Mouse (Mus musculus): Measurements from ENCODE around the gene Oprd1. TPM values are rescaled to one million over a fixed set of nuclear protein-coding genes. Genes with fewer than 3 reads are reported as not detected.
A peak's percentile ranks its signal among the peaks of the same experiment; 100 is the strongest.

The Oprd1 gene
- polyA plus RNA-seq, 1 experiment from 2014 or later, result 0.19 TPM

- no peak overlapping the region for H3K9ac ChIP-seq (ENCODE audit: low read depth, low read length)
- ATAC-seq (ENCODE audit: low read depth), result no peak
- H3K4me3 ChIP-seq (ENCODE audit: low read depth, low read length), result no peak overlapping the region
- no peak overlapping the region for H3K27ac ChIP-seq (replicated peaks; ENCODE audit: low read depth, low read length)
- H3K27me3 ChIP-seq (replicated peaks; ENCODE audit: control insufficient read depth, insufficient read depth, low read length), result no peaks in the 10 kb centered on the region
- no peak overlapping the region for H3K4me2 ChIP-seq (ENCODE audit: low read depth, low read length)
- H3K9me3 ChIP-seq (ENCODE audit: control insufficient read depth, low read length), result no peaks in the 10 kb centered on the region
- peaks cover 3% of the 10 kb centered on the region for H3K4me1 ChIP-seq (ENCODE audit: control insufficient read depth, insufficient read depth, low read length)
- 52% methylated on average over 4 of the region's 4 CpGs for WGBS
- DNase-seq (ENCODE audit: low spot score), result no peak
- H3K36me3 ChIP-seq (ENCODE audit: control insufficient read depth, insufficient read depth, low read length), result no peaks in the 10 kb centered on the region
Observed at GRCm38 (mm10) chr4:132080492-132080983, 63.7 kb downstream of the Oprd1 start.

DNA sequence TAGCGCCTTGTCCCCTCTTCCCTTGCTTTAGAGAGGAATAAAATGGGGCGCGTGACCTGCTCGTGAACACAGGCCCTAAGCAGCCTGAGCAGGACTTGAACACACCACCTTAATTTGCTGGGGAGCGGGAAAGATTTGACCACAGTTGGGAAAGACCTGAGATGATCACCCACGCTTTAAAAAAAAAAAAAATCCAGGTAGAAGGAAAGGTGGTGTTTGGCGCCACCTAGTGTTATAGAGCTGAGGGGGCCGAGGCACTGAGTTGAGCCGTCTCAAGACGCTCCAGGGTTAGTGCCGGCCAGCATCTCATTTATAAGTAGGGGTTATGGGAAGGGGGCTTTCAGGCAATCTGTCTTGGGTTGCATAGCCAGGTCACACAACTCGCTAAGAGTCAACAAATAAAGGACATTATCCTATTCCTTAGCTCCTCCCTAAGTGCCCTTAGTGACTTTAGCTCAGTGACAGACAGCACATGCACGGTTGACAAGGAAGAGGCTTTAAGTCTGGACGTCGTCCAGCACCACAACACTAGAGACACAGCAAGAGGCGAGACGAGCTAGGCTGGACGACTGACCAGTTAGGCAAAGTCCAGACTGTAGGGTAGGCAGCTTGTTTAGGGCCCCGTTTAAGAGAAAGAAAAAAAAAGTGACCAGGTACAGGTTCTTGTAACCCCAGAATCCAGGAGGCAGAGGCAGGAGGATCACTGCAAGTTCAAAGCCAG, 64.6 kb downstream of the Oprd1 start:
- no peak overlapping the region for H3K9ac ChIP-seq (ENCODE audit: low read depth, low read length)
- WGBS, result 13% methylated on average over 19 of the region's 19 CpGs
- no peak overlapping the region for H3K27ac ChIP-seq (replicated peaks; ENCODE audit: low read depth, low read length)
- ATAC-seq (ENCODE audit: low read depth) (no peak), DNase-seq (ENCODE audit: low spot score) (peak; percentile 58)
- H3K36me3 ChIP-seq (ENCODE audit: control insufficient read depth, insufficient read depth, low read length), result no peaks in the 10 kb centered on the region
- H3K4me3 ChIP-seq (ENCODE audit: low read depth, low read length), result no peak overlapping the region
- H3K27me3 ChIP-seq (replicated peaks; ENCODE audit: control insufficient read depth, insufficient read depth, low read length), result no peaks in the 10 kb centered on the region
- peaks cover 3% of the 10 kb centered on the region for H3K4me1 ChIP-seq (ENCODE audit: control insufficient read depth, insufficient read depth, low read length)
- H3K9me3 ChIP-seq (ENCODE audit: control insufficient read depth, low read length), result no peaks in the 10 kb centered on the region
- peak overlapping the region; percentile 35 for H3K4me2 ChIP-seq (ENCODE audit: low read depth, low read length)

GRCm38 (mm10) chr4:132078296-132078714, 66.0 kb downstream of the Oprd1 start:
- H3K36me3 ChIP-seq (ENCODE audit: control insufficient read depth, insufficient read depth, low read length), result no peaks in the 10 kb centered on the region
- no peaks in the 10 kb centered on the region for H3K9me3 ChIP-seq (ENCODE audit: control insufficient read depth, low read length)
- 60% methylated on average over 7 of the region's 7 CpGs for WGBS
- H3K4me3 ChIP-seq (ENCODE audit: low read depth, low read length), result no peak overlapping the region
- no peaks in the 10 kb centered on the region for H3K27me3 ChIP-seq (replicated peaks; ENCODE audit: control insufficient read depth, insufficient read depth, low read length)
- no peak overlapping the region for H3K9ac ChIP-seq (ENCODE audit: low read depth, low read length)
- peaks cover 3% of the 10 kb centered on the region for H3K4me1 ChIP-seq (ENCODE audit: control insufficient read depth, insufficient read depth, low read length)
- ATAC-seq (ENCODE audit: low read depth) (no peak), DNase-seq (ENCODE audit: low spot score) (no peak)
- no peak overlapping the region for H3K4me2 ChIP-seq (ENCODE audit: low read depth, low read length)
- H3K27ac ChIP-seq (replicated peaks; ENCODE audit: low read depth, low read length), result no peak overlapping the region

GRCm38 (mm10) chr4:132077445-132077844, 66.8 kb downstream of the Oprd1 start:
- H3K4me1 ChIP-seq (ENCODE audit: control insufficient read depth, insufficient read depth, low read length), result peaks cover 3% of the 10 kb centered on the region
- DNase-seq (ENCODE audit: low spot score), result no peak

DNA sequence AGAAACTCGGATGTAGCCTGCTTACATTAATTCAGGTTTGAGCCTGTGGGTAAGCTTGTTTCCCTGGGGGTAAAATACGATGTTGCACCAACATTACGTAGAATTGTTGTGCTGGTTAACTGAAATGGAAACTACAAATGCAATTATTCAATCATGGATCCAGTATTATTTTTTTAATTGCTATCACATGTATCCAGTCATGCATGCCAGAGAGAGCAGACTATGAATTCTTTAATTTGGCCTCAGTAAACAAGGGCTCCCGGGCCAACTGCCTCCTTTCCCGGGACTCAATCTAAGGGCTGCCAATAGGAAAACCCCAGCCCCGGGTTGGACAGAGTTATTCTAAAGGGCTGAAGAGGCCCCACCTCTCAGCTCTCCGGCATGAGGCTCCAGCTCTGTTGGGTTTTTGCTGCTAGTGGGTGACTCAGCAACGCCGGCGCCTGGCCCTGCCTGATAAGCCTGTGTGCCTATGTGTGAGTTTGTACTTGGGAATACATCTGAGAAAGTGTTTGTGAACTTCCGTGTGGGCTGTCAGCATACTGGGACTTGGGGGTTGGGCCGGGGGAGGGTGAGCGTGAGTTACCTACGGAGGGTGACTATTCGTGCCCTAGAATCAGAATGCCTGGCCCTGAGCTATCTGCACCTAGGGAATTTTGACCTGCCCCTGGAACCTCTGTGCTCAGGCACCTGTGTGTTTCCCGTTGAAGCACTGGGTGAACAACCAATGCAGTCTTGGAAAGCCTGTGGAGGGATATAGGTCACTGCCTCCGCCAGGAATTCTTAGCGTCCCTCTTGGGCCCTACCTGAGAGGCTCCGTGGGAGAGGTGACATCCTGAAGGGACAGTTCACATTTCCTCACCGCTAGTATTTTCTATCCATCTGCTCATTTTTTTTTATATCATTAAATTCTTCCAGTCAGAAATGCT, 67.5 kb downstream of the Oprd1 start:
- H3K9ac ChIP-seq (ENCODE audit: low read depth, low read length), result no peak overlapping the region
- H3K27me3 ChIP-seq (replicated peaks; ENCODE audit: control insufficient read depth, insufficient read depth, low read length), result no peaks in the 10 kb centered on the region
- no peaks in the 10 kb centered on the region for H3K36me3 ChIP-seq (ENCODE audit: control insufficient read depth, insufficient read depth, low read length)
- DNase-seq (ENCODE audit: low spot score) (peak; percentile 73), ATAC-seq (ENCODE audit: low read depth) (no peak)
- no peak overlapping the region for H3K27ac ChIP-seq (replicated peaks; ENCODE audit: low read depth, low read length)
- 21% methylated on average over 20 of the region's 20 CpGs for WGBS
- no peak overlapping the region for H3K4me2 ChIP-seq (ENCODE audit: low read depth, low read length)
- peaks cover 3% of the 10 kb centered on the region for H3K4me1 ChIP-seq (ENCODE audit: control insufficient read depth, insufficient read depth, low read length)
- H3K4me3 ChIP-seq (ENCODE audit: low read depth, low read length), result no peak overlapping the region
- no peaks in the 10 kb centered on the region for H3K9me3 ChIP-seq (ENCODE audit: control insufficient read depth, low read length)

More at GRCm38 (mm10) chr4:132077445-132077844, 66.8 kb downstream of the Oprd1 start:
- H3K9me3 ChIP-seq (ENCODE audit: control insufficient read depth, low read length), result no peaks in the 10 kb centered on the region
- ATAC-seq (ENCODE audit: low read depth), result no peak
- no peak overlapping the region for H3K4me2 ChIP-seq (ENCODE audit: low read depth, low read length)
- no peaks in the 10 kb centered on the region for H3K36me3 ChIP-seq (ENCODE audit: control insufficient read depth, insufficient read depth, low read length)
- H3K4me3 ChIP-seq (ENCODE audit: low read depth, low read length), result no peak overlapping the region
- no peak overlapping the region for H3K27ac ChIP-seq (replicated peaks; ENCODE audit: low read depth, low read length)
- H3K27me3 ChIP-seq (replicated peaks; ENCODE audit: control insufficient read depth, insufficient read depth, low read length), result no peaks in the 10 kb centered on the region
- no peak overlapping the region for H3K9ac ChIP-seq (ENCODE audit: low read depth, low read length)
- 69% methylated on average over 7 of the region's 7 CpGs for WGBS

DNA sequence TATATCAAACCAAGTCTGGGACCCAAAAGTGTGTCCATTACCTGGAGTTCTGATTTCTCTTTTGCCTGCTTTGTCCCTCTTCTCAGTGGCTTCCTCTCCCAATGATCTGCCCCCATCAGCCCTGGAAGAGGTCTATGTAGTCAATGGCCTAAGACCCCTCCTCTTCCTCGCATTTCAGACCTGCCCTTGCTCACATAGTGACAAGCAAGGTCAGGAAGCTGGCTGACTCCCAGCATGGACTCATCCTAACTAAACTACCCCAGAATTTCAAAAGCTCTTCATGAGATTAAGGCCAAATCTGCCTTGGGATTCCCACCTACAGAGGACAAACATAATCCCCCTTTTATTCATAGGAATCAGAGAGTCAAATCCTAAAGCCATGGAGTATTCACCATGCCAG, 68.5 kb downstream of the Oprd1 start:
- H3K27me3 ChIP-seq (replicated peaks; ENCODE audit: control insufficient read depth, insufficient read depth, low read length), result no peaks in the 10 kb centered on the region
- no peaks in the 10 kb centered on the region for H3K36me3 ChIP-seq (ENCODE audit: control insufficient read depth, insufficient read depth, low read length)
- WGBS, result 33% methylated on average over 1 of the region's 1 CpGs
- DNase-seq (ENCODE audit: low spot score) (no peak), ATAC-seq (ENCODE audit: low read depth) (no peak)
- H3K9me3 ChIP-seq (ENCODE audit: control insufficient read depth, low read length), result no peaks in the 10 kb centered on the region
- peak overlapping the region; percentile 84 for H3K4me2 ChIP-seq (ENCODE audit: low read depth, low read length)
- H3K4me3 ChIP-seq (ENCODE audit: low read depth, low read length), result peak overlapping the region; percentile 66; the same call in 1 of the 2 replicates
- peaks cover 3% of the 10 kb centered on the region for H3K4me1 ChIP-seq (ENCODE audit: control insufficient read depth, insufficient read depth, low read length)
- H3K9ac ChIP-seq (ENCODE audit: low read depth, low read length), result no peak overlapping the region
- no peak overlapping the region for H3K27ac ChIP-seq (replicated peaks; ENCODE audit: low read depth, low read length)

DNA sequence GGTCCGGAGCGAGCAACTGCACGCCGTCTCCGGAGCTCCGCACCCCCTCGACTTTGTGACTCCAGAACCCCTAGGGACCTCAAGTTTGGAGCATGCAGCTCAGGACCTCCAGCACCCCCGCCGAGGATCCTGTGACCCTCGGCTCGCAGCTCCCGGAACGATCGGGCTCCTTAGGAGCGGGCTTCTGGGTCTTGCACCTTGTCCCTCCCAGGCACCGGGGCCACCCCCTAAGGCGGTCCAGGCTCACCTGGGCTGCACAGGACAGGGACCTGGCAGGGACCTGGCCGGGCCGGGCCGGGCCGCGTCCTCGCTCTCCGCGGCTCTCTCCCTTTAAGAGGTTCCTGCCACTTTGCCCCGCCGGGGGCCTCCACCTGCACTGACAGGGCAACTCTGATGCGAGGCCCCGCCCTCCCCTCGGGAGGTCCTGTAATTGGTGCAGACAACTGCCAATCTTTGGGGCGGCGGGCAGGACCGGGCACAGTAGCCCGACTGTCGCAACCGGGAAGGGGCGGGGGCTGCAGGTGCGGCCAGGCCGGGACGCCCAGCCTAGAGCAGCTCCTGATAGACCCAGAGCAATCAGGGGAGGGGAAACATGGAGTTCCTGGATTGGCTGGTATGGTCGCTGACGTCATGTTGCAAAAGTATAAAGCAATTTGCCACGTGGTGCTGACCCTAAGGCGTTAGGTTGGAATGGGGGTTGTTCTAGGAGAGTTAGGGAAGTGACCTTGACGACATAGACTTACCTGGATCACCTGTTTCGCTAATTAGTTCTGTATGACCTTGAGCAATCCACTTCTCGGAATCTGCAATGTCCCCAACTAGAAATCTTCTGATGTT, 69.1 kb downstream of the Oprd1 start, which contains the start of gene Epb41:
Gene Epb41 (minus strand): TSS at position 389 of the 837 bp plus-strand sequence.
- Histone ChIP-seq H3K9me3 (ENCODE audit: control insufficient read depth, low read length) (no peaks in the 10 kb centered on the region), H3K4me2 (ENCODE audit: low read depth, low read length) (peak within 1 kb of the TSS; percentile 84), H3K36me3 (ENCODE audit: control insufficient read depth, insufficient read depth, low read length) (no peaks in the 10 kb centered on the region), H3K9ac (ENCODE audit: low read depth, low read length) (peak within 1 kb of the TSS; percentile 72), H3K27me3 (replicated peaks; ENCODE audit: control insufficient read depth, insufficient read depth, low read length) (no peaks in the 10 kb centered on the region), H3K27ac (replicated peaks; ENCODE audit: low read depth, low read length) (no peak within 1 kb of the TSS), H3K4me1 (ENCODE audit: control insufficient read depth, insufficient read depth, low read length) (peaks cover 3% of the 10 kb centered on the region), H3K4me3 (ENCODE audit: low read depth, low read length) (peak within 1 kb of the TSS; percentile 66)
- ATAC-seq (ENCODE audit: low read depth) (peak; percentile 97), DNase-seq (ENCODE audit: low spot score) (peak; percentile 94)
- WGBS, result 4% methylated on average over 34 of the region's 47 CpGs
